Mouse (Mus musculus): ENCODE measurements around the gene Rabgef1.

DNA sequence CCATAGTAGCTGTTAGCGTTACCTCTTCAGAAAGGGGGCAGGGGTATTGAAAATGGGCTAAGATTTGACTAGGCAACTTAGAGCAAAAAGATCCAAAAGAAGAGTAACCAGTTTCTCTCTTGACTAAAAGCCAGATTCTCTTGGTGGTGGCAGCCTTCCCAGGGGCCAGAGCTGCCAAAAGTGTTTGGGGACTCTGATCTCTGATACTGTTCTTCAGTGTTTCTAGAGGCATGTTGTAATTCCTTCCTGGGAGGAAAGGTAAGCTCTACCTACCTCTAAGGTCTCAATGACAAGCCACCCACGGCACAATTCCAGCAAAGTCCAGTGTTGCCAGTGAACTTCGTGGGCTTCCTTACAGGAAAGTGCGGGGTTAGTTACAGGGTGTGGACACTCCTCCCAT is 45.8 kb downstream of the Rabgef1 start:
- TF ChIP-seq GATA1 (IDR thresholded peaks at IDR 0.05; ENCODE audit: borderline replicate concordance, low read length) (no peak), CTCF (IDR thresholded peaks at IDR 0.05; ENCODE audit: low read depth, low read length) (no peak), POLR2AphosphoS5 (IDR thresholded peaks at IDR 0.05; ENCODE audit: insufficient replicate concordance, low read depth, low read length) (no peak), TAL1 (conservative IDR thresholded peaks at IDR 0.05; ENCODE audit: low read depth, low read length) (no peak)

All from G1E (cell line).